Mouse (Mus musculus) midbrain, embryonic 14.5 days (tissue): Measurements from ENCODE around the gene Pah. TPM values are rescaled to one million over a fixed set of nuclear protein-coding genes. Genes with fewer than 3 reads are reported as not detected.

Source experiments
- ATAC-seq: fragments of 200-750 bp; cut with Nextera tagmentation; 2 replicates; pipeline ENCODE4 v1.8.0; 2017; ENCODE audit warnings: moderate number of reproducible peaks, moderate library complexity; ENCODE audit not compliant: low FRiP score, low TSS enrichment
- DNase-seq: peaks from one replicate; pipeline ENCODE4 v3.0.0-alpha.2; 2015
- H3K27ac ChIP-seq: fragments of 300-500 bp; sonication (generic); replicated peaks from 2 replicates; pipeline ENCODE4 v1.5.1; 2014; ENCODE audit warnings: mild to moderate bottlenecking, low read depth, low read length, moderate library complexity
- H3K27me3 ChIP-seq: fragments of 300-500 bp; sonication (generic); 2 replicates; pipeline ENCODE4 v1.6.1; 2014; ENCODE audit warnings: low read length, control low read depth, mixed read lengths; ENCODE audit not compliant: control insufficient read depth, insufficient read depth
- H3K36me3 ChIP-seq: fragments of 300-500 bp; sonication (generic); 2 replicates; pipeline ENCODE4 v1.6.1; 2014; ENCODE audit warnings: low read length, control low read depth; ENCODE audit not compliant: control insufficient read depth, insufficient read depth
- H3K4me1 ChIP-seq: fragments of 300-500 bp; sonication (generic); 2 replicates; pipeline ENCODE4 v1.6.1; 2014; ENCODE audit warnings: mild to moderate bottlenecking, antibody characterized with exemption, low read length, control low read depth; ENCODE audit not compliant: control insufficient read depth, insufficient read depth
- H3K4me2 ChIP-seq: fragments of 300-500 bp; sonication (generic); 2 replicates; pipeline ENCODE4 v1.6.1; 2014; ENCODE audit warnings: mild to moderate bottlenecking, low read length, moderate library complexity
- H3K4me3 ChIP-seq: fragments of 300-500 bp; sonication (generic); replicated peaks from 2 replicates; pipeline ENCODE4 v1.5.1; 2014; ENCODE audit warnings: low read depth, low read length
- H3K9ac ChIP-seq: fragments of 300-500 bp; sonication (generic); replicated peaks from 2 replicates; pipeline ENCODE4 v1.6.1; 2014; ENCODE audit warnings: mild to moderate bottlenecking, low read length, moderate library complexity
- H3K9me3 ChIP-seq: fragments of 300-500 bp; sonication (generic); 2 replicates; pipeline ENCODE4 v1.6.1; 2016; ENCODE audit warnings: low read length, control low read depth, mixed read lengths; ENCODE audit not compliant: control insufficient read depth
- WGBS: fragments of 180-500 bp; shearing (Covaris S2); extraction: QIAGEN DNeasy Blood & Tissue Kit; methylation state at CpG from one replicate; pipeline ENCODE4 v1.1.7; 2014; 5-methylcytosine and 5-hydroxymethylcytosine counted together
- polyA plus RNA-seq: library from polyadenylated mRNA; unstranded; fragments of >200 nt; fragmentation: Nextera tagmentation; extraction: Ambion mirVana; gene quantifications from 2 replicates; pipeline ENCODE4 v1.2.1, GENCODE M21; 2014

Pah gene
- polyA plus RNA-seq, 1 experiment from 2014 or later = not detected

- no peak overlapping the region for H3K4me3 ChIP-seq
- H3K9ac ChIP-seq = no peak overlapping the region
- no peaks in the 10 kb centered on the region for H3K27me3 ChIP-seq
- DNase-seq (no peak), ATAC-seq (no peak)
- WGBS = 97% methylated on average over 2 of the region's 2 CpGs
- H3K9me3 ChIP-seq = 0 out of 2 replicates have a peak, but pooled peaks cover 2% of the 10 kb centered on the region
- H3K4me2 ChIP-seq = no peak overlapping the region
- no peaks in the 10 kb centered on the region for H3K36me3 ChIP-seq
- peaks cover 25% of the 10 kb centered on the region for H3K4me1 ChIP-seq
- H3K27ac ChIP-seq = no peak overlapping the region
Measured at GRCm38 (mm10) chr10:87497056-87497455, 24.5 kb upstream of the Pah start.

- Histone ChIP-seq H3K9me3 (0 out of 2 replicates have a peak, but pooled peaks cover 2% of the 10 kb centered on the region), H3K27me3 (no peaks in the 10 kb centered on the region), H3K36me3 (no peaks in the 10 kb centered on the region), H3K4me3 (no peak overlapping the region; the same call in 1 of the 2 replicates), H3K9ac (peak overlapping the region; percentile 4; the same call in 1 of the 2 replicates), H3K4me2 (peak overlapping the region; percentile 47), H3K4me1 (peaks cover 12% of the 10 kb centered on the region; the same call in 1 of the 2 replicates), H3K27ac (peak overlapping the region; percentile 21; the same call in 1 of the 2 replicates)
- DNase-seq (peak; percentile 74), ATAC-seq (peak; percentile 55; the same call in 1 of the 2 replicates)
- 2% methylated on average over 20 of the region's 20 CpGs for WGBS
Measured at GRCm38 (mm10) chr10:87500926-87501658, 20.5 kb upstream of the Pah start.

- WGBS = 3% methylated on average over 7 of the region's 7 CpGs
Measured at GRCm38 (mm10) chr10:87501659-87502042, 19.9 kb upstream of the Pah start.

GRCm38 (mm10) chr10:87502283-87502682, 19.3 kb upstream of the Pah start:
- no peak for ATAC-seq
- H3K36me3 ChIP-seq = no peaks in the 10 kb centered on the region
- H3K27ac ChIP-seq = no peak overlapping the region
- H3K4me2 ChIP-seq = peak overlapping the region; percentile 47
- 8% methylated on average over 5 of the region's 5 CpGs for WGBS
- H3K4me1 ChIP-seq = peaks cover 12% of the 10 kb centered on the region; the same call in 1 of the 2 replicates
- H3K9me3 ChIP-seq = 0 out of 2 replicates have a peak, but pooled peaks cover 2% of the 10 kb centered on the region
- no peak overlapping the region for H3K9ac ChIP-seq
- no peak overlapping the region for H3K4me3 ChIP-seq
- no peaks in the 10 kb centered on the region for H3K27me3 ChIP-seq
- DNase-seq = peak; percentile 70

More at GRCm38 (mm10) chr10:87501659-87502042, 19.9 kb upstream of the Pah start:
- Histone ChIP-seq H3K4me1 (peaks cover 12% of the 10 kb centered on the region; the same call in 1 of the 2 replicates), H3K27me3 (no peaks in the 10 kb centered on the region), H3K4me2 (peak overlapping the region; percentile 47), H3K27ac (peak overlapping the region; percentile 21; the same call in 1 of the 2 replicates), H3K9ac (peak overlapping the region; percentile 4; the same call in 1 of the 2 replicates), H3K9me3 (0 out of 2 replicates have a peak, but pooled peaks cover 2% of the 10 kb centered on the region), H3K4me3 (no peak overlapping the region), H3K36me3 (no peaks in the 10 kb centered on the region)
- ATAC-seq (peak; percentile 54), DNase-seq (peak; percentile 69)

- Histone ChIP-seq H3K27me3 (no peaks in the 10 kb centered on the region), H3K36me3 (no peaks in the 10 kb centered on the region), H3K27ac (no peak overlapping the region), H3K4me1 (peaks cover 12% of the 10 kb centered on the region; the same call in 1 of the 2 replicates), H3K9ac (no peak overlapping the region), H3K4me3 (no peak overlapping the region), H3K4me2 (no peak overlapping the region; the same call in 1 of the 2 replicates), H3K9me3 (no peaks in the 10 kb centered on the region)
- WGBS = 1% methylated on average over 10 of the region's 10 CpGs
- ATAC-seq = no peak
- DNase-seq = peak; percentile 87
Measured at GRCm38 (mm10) chr10:87503946-87504345, 17.6 kb upstream of the Pah start.

GRCm38 (mm10) chr10:87508581-87508980, 13.0 kb upstream of the Pah start:
- DNase-seq = no peak
- H3K27me3 ChIP-seq = no peaks in the 10 kb centered on the region
- H3K9ac ChIP-seq = no peak overlapping the region
- no peak overlapping the region for H3K4me3 ChIP-seq
- H3K36me3 ChIP-seq = no peaks in the 10 kb centered on the region
- H3K4me1 ChIP-seq = no peaks in the 10 kb centered on the region
- WGBS = 91% methylated on average over 4 of the region's 4 CpGs
- no peak for ATAC-seq
- H3K4me2 ChIP-seq = no peak overlapping the region
- H3K9me3 ChIP-seq = no peaks in the 10 kb centered on the region
- H3K27ac ChIP-seq = no peak overlapping the region

GRCm38 (mm10) chr10:87513052-87513451, 8.5 kb upstream of the Pah start:
- ATAC-seq (no peak; the same call in 1 of the 2 replicates), DNase-seq (no peak)
- Histone ChIP-seq H3K4me2 (no peak overlapping the region), H3K9me3 (no peaks in the 10 kb centered on the region), H3K36me3 (no peaks in the 10 kb centered on the region), H3K27ac (no peak overlapping the region), H3K4me3 (no peak overlapping the region), H3K27me3 (no peaks in the 10 kb centered on the region), H3K9ac (no peak overlapping the region), H3K4me1 (no peaks in the 10 kb centered on the region)

GRCm38 (mm10) chr10:87518585-87518984, 3.0 kb upstream of the Pah start:
- Histone ChIP-seq H3K9me3 (no peaks in the 10 kb centered on the region), H3K9ac (no peak overlapping the region), H3K27ac (no peak overlapping the region), H3K36me3 (no peaks in the 10 kb centered on the region), H3K27me3 (no peaks in the 10 kb centered on the region), H3K4me2 (no peak overlapping the region), H3K4me1 (no peaks in the 10 kb centered on the region), H3K4me3 (no peak overlapping the region)
- DNase-seq = no peak
- WGBS = 94% methylated on average over 2 of the region's 2 CpGs
- ATAC-seq = no peak
